Mouse (Mus musculus): ENCODE measurements around the gene Tmem35b.

Gene Tmem35b

GRCm38 (mm10) chr4:127168211-127168913 lies 44.9 kb downstream of the Tmem35b start:
- DNase-seq (ENCODE audit: low spot score in 2 of 2): peak in 1 of 2 experiments; percentile 28

DNA sequence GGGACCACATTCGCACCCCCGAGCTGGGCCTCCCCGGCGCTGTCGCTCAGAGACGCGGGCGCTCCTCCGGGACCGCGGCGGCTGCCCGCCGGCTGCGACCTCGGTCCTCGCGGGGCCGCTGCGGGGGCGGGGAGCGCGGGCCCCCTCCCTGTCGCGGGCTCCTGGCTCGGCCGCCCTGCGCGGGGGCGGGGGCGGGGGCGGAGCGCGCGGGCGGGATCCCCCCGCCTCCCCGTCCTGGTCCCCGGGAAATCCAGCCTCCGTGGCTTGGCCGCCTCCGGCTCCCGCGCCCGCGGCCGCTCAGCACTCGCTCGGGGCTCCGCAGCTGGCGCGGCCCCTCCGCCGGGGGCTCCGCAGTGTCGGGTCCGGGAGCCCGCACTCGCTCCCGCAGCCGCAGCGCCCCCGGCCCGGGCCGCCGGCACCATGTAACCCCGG lies 45.4 kb downstream of the Tmem35b start, which contains the start of gene Dlgap3:
Gene Dlgap3 (plus strand): TSS at position 291 of the 432 bp plus-strand sequence.
- no peak for DNase-seq (ENCODE audit: low spot score in 2 of 2)

DNA sequence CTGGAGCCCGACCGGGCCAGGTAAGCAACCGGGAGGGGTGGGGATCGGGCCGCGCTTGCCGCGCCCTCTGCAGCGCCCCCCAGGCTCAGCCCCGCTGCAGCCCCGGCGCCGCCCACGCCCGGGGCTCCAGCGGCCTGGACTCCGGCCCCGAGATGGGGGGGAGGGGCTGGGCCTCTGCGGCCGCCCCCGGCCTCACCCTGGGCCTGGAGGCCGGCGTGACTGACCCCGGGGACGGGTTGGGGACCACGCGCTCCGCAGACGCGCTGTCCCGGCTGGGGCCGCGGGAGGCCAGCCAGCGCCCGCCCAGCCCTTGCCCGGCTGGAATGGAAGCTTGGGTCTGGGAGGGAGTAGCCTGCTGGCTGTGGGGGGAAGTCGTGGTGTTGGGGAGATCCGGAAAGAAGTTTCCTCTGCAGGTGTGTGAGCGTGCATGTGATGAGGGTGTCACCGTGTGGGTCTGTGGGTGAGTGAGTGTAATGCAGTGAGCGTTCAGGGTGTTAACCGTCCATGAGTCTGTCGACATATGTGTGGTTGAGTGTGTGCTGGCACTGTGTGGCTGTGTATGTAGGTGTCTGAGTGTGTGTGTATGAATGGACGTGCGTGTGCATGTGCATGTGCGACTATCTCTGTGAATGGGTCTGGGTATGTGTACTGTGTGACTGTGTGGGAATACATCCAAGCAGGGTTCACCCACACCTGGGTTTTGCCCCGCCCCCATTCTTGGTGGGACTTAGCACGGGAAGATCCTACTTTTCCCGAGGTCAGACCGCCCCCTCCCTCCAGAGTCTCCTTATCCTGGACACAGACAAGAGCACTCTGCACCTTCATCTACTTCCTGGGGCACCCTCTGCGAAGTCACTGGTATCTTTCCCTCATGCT lies 46.1 kb downstream of the Tmem35b start:
- DNase-seq (ENCODE audit: low spot score in 2 of 2): no peak

- no peak for DNase-seq (ENCODE audit: low spot score in 2 of 2)
These were observed 47.4 kb downstream of the Tmem35b start for GRCm38 (mm10) chr4:127170866-127171265.

GRCm38 (mm10) chr4:127171341-127171905 lies 47.9 kb downstream of the Tmem35b start:
- no peak for DNase-seq (ENCODE audit: low spot score in 2 of 2)

DNA sequence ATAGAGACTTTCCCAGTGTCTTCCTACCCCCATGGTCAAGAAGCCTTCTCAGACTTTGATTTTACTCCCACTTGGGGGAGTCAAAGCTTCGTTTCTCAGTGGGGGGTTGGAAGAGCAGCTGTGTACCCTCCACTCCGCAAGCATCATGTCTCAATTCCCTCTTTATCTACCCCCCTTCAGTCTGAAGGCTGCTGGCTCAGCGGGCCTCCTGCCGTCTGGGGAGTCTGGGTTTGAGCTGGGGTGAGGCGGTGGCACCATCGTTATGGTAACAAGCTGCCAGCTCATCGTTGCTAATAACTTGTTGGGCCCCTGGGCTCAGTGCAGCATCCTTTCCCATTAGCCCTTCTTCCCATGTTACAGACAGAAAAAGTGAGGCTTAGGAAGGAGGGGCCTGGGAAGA lies 48.6 kb downstream of the Tmem35b start:
- DNase-seq (ENCODE audit: low spot score in 2 of 2): no peak

GRCm38 (mm10) chr4:127172614-127173013 lies 49.1 kb downstream of the Tmem35b start:
- no peak for DNase-seq (ENCODE audit: low spot score in 2 of 2)

DNA sequence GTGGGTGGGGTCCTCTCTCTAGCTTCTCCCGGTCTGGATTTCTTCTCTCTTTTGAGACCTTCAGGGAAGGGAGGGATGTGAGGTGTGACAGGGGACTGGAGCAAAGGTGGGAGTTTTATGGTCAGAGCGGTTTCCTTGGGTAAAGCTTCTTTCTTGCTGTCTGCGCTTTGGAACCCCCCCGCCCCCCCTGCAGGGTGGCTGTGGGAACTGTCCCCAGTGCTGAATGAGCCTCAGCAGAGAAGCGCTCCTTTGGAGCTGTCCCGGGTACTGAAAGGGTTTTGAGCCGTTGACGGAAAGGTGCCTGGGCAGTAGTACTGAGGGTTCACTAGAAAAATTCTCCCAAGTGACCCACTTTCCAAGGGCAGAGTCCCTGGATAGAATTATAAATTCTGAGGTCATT lies 50.0 kb downstream of the Tmem35b start:
- peak in 1 of 2 experiments; percentile 69 for DNase-seq (ENCODE audit: low spot score in 2 of 2)

GRCm38 (mm10) chr4:127174075-127174899 lies 50.8 kb downstream of the Tmem35b start:
- no peak for DNase-seq (ENCODE audit: low spot score in 2 of 2)

DNA sequence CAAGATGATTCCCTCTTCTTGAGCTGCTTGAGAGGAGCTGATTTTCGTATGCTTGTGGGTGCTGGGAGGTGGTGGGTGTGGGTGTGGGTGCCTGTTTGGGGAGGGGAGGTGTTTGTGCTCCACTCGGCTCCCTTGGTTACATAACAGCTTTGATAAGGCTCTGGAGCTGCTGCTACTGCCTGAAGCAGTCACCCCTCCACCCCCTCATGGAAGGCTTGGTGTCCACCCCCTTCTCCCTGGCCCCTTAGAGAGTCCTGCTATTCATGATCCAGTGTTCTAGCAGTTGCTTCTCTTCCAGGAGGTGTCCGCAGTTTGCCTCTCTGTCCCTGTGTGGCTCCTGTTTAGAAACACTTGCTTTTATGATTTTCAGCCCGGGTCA lies 51.4 kb downstream of the Tmem35b start:
- no peak for DNase-seq (ENCODE audit: low spot score in 2 of 2)

GRCm38 (mm10) chr4:127177961-127178360 lies 54.5 kb downstream of the Tmem35b start:
- no peak for DNase-seq (ENCODE audit: low spot score in 2 of 2)

DNA sequence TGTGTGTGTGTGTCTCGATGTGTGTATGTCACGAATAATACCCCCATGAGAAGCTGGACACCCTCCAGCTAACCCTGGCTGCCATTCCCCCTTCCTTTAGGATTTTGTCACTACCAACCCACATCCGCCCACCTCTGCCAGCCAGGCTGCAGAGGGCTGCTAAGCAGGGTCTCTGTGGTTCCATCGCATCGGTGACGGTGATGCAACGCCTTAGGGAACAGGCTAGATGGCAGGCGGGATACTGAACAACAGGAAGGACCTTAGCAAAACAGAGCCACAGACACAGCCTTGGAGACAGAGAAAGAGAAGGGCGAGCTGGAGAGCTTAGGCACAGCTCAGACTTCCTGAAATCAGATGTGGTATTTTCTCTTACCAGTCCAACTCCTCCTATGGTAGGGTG lies 55.2 kb downstream of the Tmem35b start:
- DNase-seq (ENCODE audit: low spot score in 2 of 2): no peak
